Mouse (Mus musculus): ENCODE measurements around the gene Vgf. TPM values are rescaled to one million over a fixed set of nuclear protein-coding genes. Genes with fewer than 3 reads are reported as not detected.
A peak's percentile ranks its signal among the peaks of the same experiment; 100 is the strongest.

Gene Vgf
- polyA plus RNA-seq, 1 experiment from 2014 or later, result 1.2 TPM

DNA sequence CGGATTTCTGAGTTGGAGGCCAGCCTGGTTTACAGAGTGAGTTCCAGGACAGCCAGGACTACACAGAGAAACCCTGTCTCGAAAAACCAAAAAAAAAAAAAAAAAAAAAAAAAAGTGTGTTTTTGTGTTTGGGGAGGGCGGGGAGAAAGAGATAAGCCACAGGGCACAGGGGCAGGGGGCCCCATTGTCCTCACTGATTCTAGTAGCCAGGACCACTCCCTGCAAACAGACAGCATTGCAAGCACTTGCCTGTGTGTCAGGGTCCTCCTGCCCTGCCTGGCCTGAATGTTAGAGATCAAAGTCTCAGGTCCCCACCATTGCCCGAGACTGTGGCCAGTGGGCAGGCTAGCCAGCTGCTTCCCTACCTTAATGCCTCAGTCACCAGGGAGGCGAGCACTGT lies 26.7 kb upstream of the Vgf start:
- Histone ChIP-seq H3K9ac (no peak overlapping the region), H3K27me3 (no peaks in the 10 kb centered on the region), H3K27ac (no peak overlapping the region), H3K4me2 (replicated peaks) (no peak overlapping the region), H3K4me1 (peaks cover 7% of the 10 kb centered on the region; the same call in 1 of the 2 replicates), H3K9me3 (no peaks in the 10 kb centered on the region), H3K4me3 (no peak overlapping the region), H3K36me3 (peaks cover 21% of the 10 kb centered on the region)
- 82% methylated on average over 5 of the region's 5 CpGs for WGBS
- no peak for ATAC-seq (ENCODE audit: insufficient number of reproducible peaks, insufficient read depth, low FRiP score, low TSS enrichment)

- ATAC-seq (ENCODE audit: insufficient number of reproducible peaks, insufficient read depth, low FRiP score, low TSS enrichment), result no peak
- WGBS, result 73% methylated on average over 2 of the region's 2 CpGs
- H3K27me3 ChIP-seq, result no peaks in the 10 kb centered on the region
- peaks cover 7% of the 10 kb centered on the region; the same call in 1 of the 2 replicates for H3K4me1 ChIP-seq
- H3K4me2 ChIP-seq (replicated peaks), result no peak overlapping the region
- H3K27ac ChIP-seq, result no peak overlapping the region
- no peak overlapping the region for H3K9ac ChIP-seq
- no peaks in the 10 kb centered on the region for H3K9me3 ChIP-seq
- H3K36me3 ChIP-seq, result peaks cover 10% of the 10 kb centered on the region
- H3K4me3 ChIP-seq, result no peak overlapping the region
Observed at GRCm38 (mm10) chr5:137000612-137001011, 25.6 kb upstream of the Vgf start.

GRCm38 (mm10) chr5:137007276-137007675 lies 18.9 kb upstream of the Vgf start:
- no peak overlapping the region for H3K4me2 ChIP-seq (replicated peaks)
- no peak overlapping the region for H3K9ac ChIP-seq
- no peaks in the 10 kb centered on the region for H3K36me3 ChIP-seq
- no peak for ATAC-seq (ENCODE audit: insufficient number of reproducible peaks, insufficient read depth, low FRiP score, low TSS enrichment)
- WGBS, result 64% methylated on average over 8 of the region's 8 CpGs
- no peaks in the 10 kb centered on the region for H3K9me3 ChIP-seq
- no peaks in the 10 kb centered on the region for H3K4me1 ChIP-seq
- no peak overlapping the region for H3K27ac ChIP-seq
- H3K4me3 ChIP-seq, result no peak overlapping the region
- H3K27me3 ChIP-seq, result no peaks in the 10 kb centered on the region

GRCm38 (mm10) chr5:137009988-137010387 lies 16.2 kb upstream of the Vgf start:
- H3K9me3 ChIP-seq, result no peaks in the 10 kb centered on the region
- no peak for ATAC-seq (ENCODE audit: insufficient number of reproducible peaks, insufficient read depth, low FRiP score, low TSS enrichment)
- no peaks in the 10 kb centered on the region for H3K27me3 ChIP-seq
- no peaks in the 10 kb centered on the region for H3K36me3 ChIP-seq
- H3K27ac ChIP-seq, result no peak overlapping the region
- no peaks in the 10 kb centered on the region for H3K4me1 ChIP-seq
- H3K4me3 ChIP-seq, result no peak overlapping the region
- no peak overlapping the region for H3K9ac ChIP-seq
- 27% methylated on average over 3 of the region's 3 CpGs for WGBS
- H3K4me2 ChIP-seq (replicated peaks), result no peak overlapping the region

GRCm38 (mm10) chr5:137012401-137012950 lies 13.7 kb upstream of the Vgf start:
- no peak for ATAC-seq (ENCODE audit: insufficient number of reproducible peaks, insufficient read depth, low FRiP score, low TSS enrichment)
- 75% methylated on average over 15 of the region's 15 CpGs for WGBS

DNA sequence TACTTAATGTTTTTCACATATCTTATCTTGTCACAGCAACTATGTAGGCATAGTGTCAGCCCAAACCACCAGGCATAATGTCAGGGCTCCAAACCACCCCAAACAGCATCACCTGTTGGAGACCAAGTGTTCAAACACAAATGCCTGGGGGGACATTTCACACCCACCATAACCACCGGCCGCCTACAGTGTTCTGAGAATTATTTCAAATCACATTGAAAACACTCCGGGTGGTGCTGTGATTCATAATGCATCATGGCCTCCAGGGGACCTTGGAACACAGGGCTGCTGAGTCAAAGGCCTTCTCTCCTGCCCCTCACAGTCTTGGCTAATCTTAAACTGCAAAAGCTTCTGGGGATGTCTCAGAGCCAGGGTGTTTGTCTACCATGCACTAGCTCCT lies 10.3 kb upstream of the Vgf start:
- no peak for ATAC-seq (ENCODE audit: insufficient number of reproducible peaks, insufficient read depth, low FRiP score, low TSS enrichment)
- H3K4me1 ChIP-seq, result no peaks in the 10 kb centered on the region
- no peaks in the 10 kb centered on the region for H3K27me3 ChIP-seq
- H3K4me3 ChIP-seq, result no peak overlapping the region
- H3K36me3 ChIP-seq, result no peaks in the 10 kb centered on the region
- no peak overlapping the region for H3K4me2 ChIP-seq (replicated peaks)
- H3K27ac ChIP-seq, result no peak overlapping the region
- 87% methylated on average over 3 of the region's 3 CpGs for WGBS
- no peaks in the 10 kb centered on the region for H3K9me3 ChIP-seq
- H3K9ac ChIP-seq, result no peak overlapping the region

More at GRCm38 (mm10) chr5:137012401-137012950, 13.7 kb upstream of the Vgf start:
- H3K4me3 ChIP-seq, result no peak overlapping the region
- H3K4me1 ChIP-seq, result no peaks in the 10 kb centered on the region
- H3K9ac ChIP-seq, result no peak overlapping the region
- no peaks in the 10 kb centered on the region for H3K9me3 ChIP-seq
- no peaks in the 10 kb centered on the region for H3K27me3 ChIP-seq
- H3K4me2 ChIP-seq (replicated peaks), result no peak overlapping the region
- no peaks in the 10 kb centered on the region for H3K36me3 ChIP-seq
- no peak overlapping the region for H3K27ac ChIP-seq

GRCm38 (mm10) chr5:137024318-137024717 lies 1.9 kb upstream of the Vgf start:
- no peaks in the 10 kb centered on the region for H3K9me3 ChIP-seq
- H3K4me1 ChIP-seq, result peaks cover 9% of the 10 kb centered on the region; the same call in 1 of the 2 replicates
- no peak overlapping the region for H3K4me2 ChIP-seq (replicated peaks)
- no peaks in the 10 kb centered on the region for H3K36me3 ChIP-seq
- no peak overlapping the region for H3K4me3 ChIP-seq
- ATAC-seq (ENCODE audit: insufficient number of reproducible peaks, insufficient read depth, low FRiP score, low TSS enrichment), result no peak
- H3K27ac ChIP-seq, result no peak overlapping the region
- H3K9ac ChIP-seq, result no peak overlapping the region
- 57% methylated on average over 3 of the region's 3 CpGs for WGBS
- H3K27me3 ChIP-seq, result peaks cover 54% of the 10 kb centered on the region

DNA sequence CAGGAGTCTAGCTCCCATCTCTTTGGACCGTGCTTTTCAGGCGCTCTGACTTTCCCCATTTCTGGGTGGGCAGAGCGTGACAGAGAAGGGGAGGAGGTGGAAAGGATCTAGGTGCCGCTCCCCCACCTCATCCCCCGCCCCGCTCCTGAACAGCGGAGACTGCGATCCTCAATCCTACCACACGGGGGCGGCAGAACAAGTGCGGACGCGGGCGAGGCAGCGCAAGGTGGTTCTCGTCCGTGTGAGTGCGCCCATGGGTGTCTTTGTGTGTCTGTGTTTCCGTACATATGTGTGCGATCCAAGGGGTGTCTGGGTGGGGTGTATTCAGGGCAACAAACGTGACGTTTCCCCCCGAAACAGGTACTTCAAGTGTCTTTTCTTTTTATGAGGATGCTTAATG lies 1.1 kb upstream of the Vgf start:
- WGBS, result 2% methylated on average over 23 of the region's 23 CpGs
- H3K4me3 ChIP-seq, result no peak overlapping the region
- no peaks in the 10 kb centered on the region for H3K9me3 ChIP-seq
- H3K27me3 ChIP-seq, result peaks cover 62% of the 10 kb centered on the region
- H3K9ac ChIP-seq, result no peak overlapping the region
- no peak for ATAC-seq (ENCODE audit: insufficient number of reproducible peaks, insufficient read depth, low FRiP score, low TSS enrichment)
- no peaks in the 10 kb centered on the region for H3K36me3 ChIP-seq
- peak overlapping the region; percentile 8; the same call in 1 of the 2 replicates for H3K4me2 ChIP-seq (replicated peaks)
- no peak overlapping the region for H3K27ac ChIP-seq
- peaks cover 14% of the 10 kb centered on the region for H3K4me1 ChIP-seq

DNA sequence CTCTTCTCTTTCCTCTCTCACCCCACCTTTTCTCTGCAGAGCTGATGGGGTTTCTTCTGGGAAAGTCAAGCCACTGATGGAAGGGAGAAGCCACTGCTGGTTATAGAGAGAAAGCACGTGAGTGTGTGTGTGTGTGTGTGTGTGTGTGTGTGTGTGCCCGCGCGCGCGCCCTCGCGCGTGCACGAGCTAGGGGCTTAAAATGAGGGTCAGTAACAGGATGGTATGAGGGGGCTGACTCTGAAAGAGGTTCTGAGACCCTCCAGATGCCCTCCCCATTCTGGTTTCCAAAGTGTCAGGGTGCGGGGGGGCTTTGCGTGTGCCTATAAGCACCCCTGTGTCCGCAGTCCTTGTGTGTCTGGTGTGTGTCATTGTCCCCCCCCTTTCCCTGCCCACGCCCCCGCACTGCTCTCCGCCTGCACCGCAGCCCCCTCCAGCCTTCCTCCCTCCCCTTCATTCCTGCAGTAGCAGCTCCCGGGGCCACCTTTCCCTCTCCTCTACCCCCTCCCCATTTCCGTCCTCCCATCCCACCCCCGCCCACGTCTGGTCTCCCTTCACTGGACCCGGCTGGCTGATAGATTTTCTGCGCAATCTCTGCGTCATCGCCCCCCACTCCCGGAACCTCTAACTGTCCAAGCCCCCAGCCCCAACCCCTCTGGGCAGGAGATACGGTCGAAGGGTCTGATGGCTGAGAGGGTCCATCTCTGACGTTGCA lies 2.5 kb downstream of the Vgf start:
- H3K9ac ChIP-seq, result no peak overlapping the region
- 0 out of 2 replicates have a peak overlapping the region, but pooled peaks have one; percentile 7 for H3K4me2 ChIP-seq (replicated peaks)
- no peaks in the 10 kb centered on the region for H3K9me3 ChIP-seq
- H3K36me3 ChIP-seq, result no peaks in the 10 kb centered on the region
- H3K27ac ChIP-seq, result no peak overlapping the region
- H3K4me3 ChIP-seq, result peak overlapping the region; percentile 28
- H3K27me3 ChIP-seq, result peaks cover 89% of the 10 kb centered on the region
- peaks cover 37% of the 10 kb centered on the region for H3K4me1 ChIP-seq
- ATAC-seq (ENCODE audit: insufficient number of reproducible peaks, insufficient read depth, low FRiP score, low TSS enrichment), result no peak
- 4% methylated on average over 27 of the region's 29 CpGs for WGBS

DNA sequence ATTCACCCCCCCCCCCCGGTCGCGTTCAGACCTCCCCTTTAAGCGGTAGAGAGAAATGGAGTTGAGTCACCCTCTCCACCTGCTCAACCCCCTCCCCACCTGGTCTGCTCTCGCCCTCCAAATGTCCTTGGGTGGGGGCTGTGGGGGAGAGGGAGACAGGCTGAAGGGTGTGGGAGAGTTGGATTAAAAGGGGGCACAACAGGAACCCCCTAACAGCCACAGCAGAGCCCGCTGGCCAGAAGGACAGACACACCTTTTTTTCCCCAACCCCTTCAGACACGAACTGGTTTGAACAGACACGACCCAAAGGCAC lies 3.0 kb downstream of the Vgf start:
- ATAC-seq (ENCODE audit: insufficient number of reproducible peaks, insufficient read depth, low FRiP score, low TSS enrichment), result no peak
- Histone ChIP-seq H3K9ac (no peak overlapping the region), H3K4me1 (peaks cover 37% of the 10 kb centered on the region), H3K9me3 (no peaks in the 10 kb centered on the region), H3K27ac (no peak overlapping the region), H3K36me3 (no peaks in the 10 kb centered on the region), H3K27me3 (peaks cover 86% of the 10 kb centered on the region), H3K4me2 (replicated peaks) (peak overlapping the region; percentile 99), H3K4me3 (peak overlapping the region; percentile 28)
- WGBS, result 4% methylated on average over 8 of the region's 8 CpGs

DNA sequence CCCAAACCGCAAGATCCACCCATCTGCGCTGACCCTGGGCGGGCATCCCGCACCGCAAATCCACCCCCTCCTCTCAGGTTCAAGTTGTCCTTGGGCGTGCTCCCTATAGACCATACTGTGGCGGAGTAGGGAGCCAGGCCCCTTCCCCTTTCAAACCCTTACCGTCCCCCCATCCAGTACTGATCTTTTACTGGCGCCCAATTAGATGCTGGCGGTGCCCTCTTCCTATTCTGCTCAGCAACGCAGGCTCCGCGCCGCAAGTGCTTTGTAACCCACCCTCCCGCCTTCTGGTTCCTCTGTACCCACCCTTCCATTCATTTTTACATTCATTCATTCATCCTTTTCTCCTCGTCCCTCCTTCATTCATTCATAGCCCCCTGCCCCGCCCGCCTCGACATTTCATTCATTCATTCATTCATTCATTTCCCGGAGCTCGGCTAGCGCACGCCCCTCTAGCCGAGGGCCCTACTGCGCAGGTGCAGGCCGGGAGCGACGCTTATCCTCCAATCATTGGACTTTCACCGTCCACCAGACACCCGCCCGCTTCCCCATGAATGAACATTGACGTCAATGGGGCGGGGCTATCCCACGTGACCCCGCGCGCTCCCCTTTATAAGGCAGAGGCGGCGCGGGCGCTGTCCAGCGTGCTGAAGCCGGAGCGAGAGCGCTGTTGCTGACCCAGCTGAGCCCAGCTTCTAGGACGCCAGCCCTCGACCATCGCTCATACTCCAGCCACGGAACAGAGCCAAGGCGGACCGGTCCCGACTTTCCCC lies 3.6 kb downstream of the Vgf start:
- Histone ChIP-seq H3K9me3 (no peaks in the 10 kb centered on the region), H3K9ac (no peak overlapping the region), H3K4me1 (peaks cover 35% of the 10 kb centered on the region), H3K27ac (no peak overlapping the region), H3K4me3 (peak overlapping the region; percentile 28), H3K36me3 (no peaks in the 10 kb centered on the region), H3K27me3 (peaks cover 80% of the 10 kb centered on the region), H3K4me2 (replicated peaks) (peak overlapping the region; percentile 99)
- under 1% methylated on average over 52 of the region's 52 CpGs for WGBS
- peak; percentile 44; the same call in 1 of the 2 replicates for ATAC-seq (ENCODE audit: insufficient number of reproducible peaks, insufficient read depth, low FRiP score, low TSS enrichment)

GRCm38 (mm10) chr5:137030416-137030810 lies 4.2 kb downstream of the Vgf start:
- ATAC-seq (ENCODE audit: insufficient number of reproducible peaks, insufficient read depth, low FRiP score, low TSS enrichment), result no peak
- no peak overlapping the region for H3K9ac ChIP-seq
- no peak overlapping the region for H3K27ac ChIP-seq
- no peaks in the 10 kb centered on the region for H3K9me3 ChIP-seq
- WGBS, result 13% methylated on average over 22 of the region's 22 CpGs
- H3K27me3 ChIP-seq, result peaks cover 74% of the 10 kb centered on the region
- peaks cover 33% of the 10 kb centered on the region for H3K4me1 ChIP-seq
- H3K4me2 ChIP-seq (replicated peaks), result peak overlapping the region; percentile 99
- no peaks in the 10 kb centered on the region for H3K36me3 ChIP-seq
- H3K4me3 ChIP-seq, result peak overlapping the region; percentile 28; the same call in 1 of the 2 replicates
